ENCODE assay signal across 20 mouse cellular contexts in genomic region chr1:156870028-156870427, GRCm38 (mm10). TPM values are rescaled to one million over a fixed set of nuclear protein-coding genes. Genes with fewer than 3 reads are reported as not detected.
DNase-seq lines count a peak whose midpoint lies in the region; ATAC-seq and TF ChIP-seq lines count a peak whose summit lies in the region.
"Had no signal": no experiment of that assay in that cellular context is flagged by ENCODE, and none has a peak within 500 bp of the region (broad histone marks: within the 10 kb centered on the region; RNA-seq: fewer than 3 reads in every experiment).

No protein-coding gene starts in this region.

- H3K9ac ChIP-seq in midbrain, embryonic 11.5 days (ENCODE audit: low read length), result no peak overlapping the region
- H3K9ac ChIP-seq in midbrain, embryonic 16.5 days (ENCODE audit: low read depth, low read length), result no peak overlapping the region
- no peak overlapping the region for H3K9ac ChIP-seq in MEL (ENCODE audit: control insufficient read depth, low read depth, low read length, poor library complexity, severe bottlenecking)

- DNase-seq in midbrain, embryonic 11.5 days (ENCODE audit: low spot score, missing footprints), result peak; percentile 54
- DNase-seq in G1E (ENCODE audit: low spot score) (no peak), MEL (ENCODE audit: low read depth, low spot score) (no peak)
- no peak for DNase-seq in ovary, adult 18-20 months (ENCODE audit: low spot score)
- no peak for DNase-seq in natural killer cell, adult 2 months (ENCODE audit: low spot score in 2 of 2)
- DNase-seq: adrenal gland, adult 2 months; adrenal gland, adult 8-10 months; adrenal gland, postnatal 10 days; adrenal gland, postnatal 14 days; adrenal gland, postnatal 25 days; adrenal gland, postnatal 36 days; B cell, adult 2 months; cerebellum, adult 11 months; cerebellum, adult 11-12 months; cerebellum, adult 18-20 months; cerebellum, adult 2 months; cerebellum, adult 8-10 months had no signal

- H3K4me3 ChIP-seq in midbrain, embryonic 11.5 days (ENCODE audit: low read depth, low read length), result no peak overlapping the region
- H3K4me3 ChIP-seq in midbrain, embryonic 16.5 days (ENCODE audit: low read depth, low read length), result no peak overlapping the region
- no peak overlapping the region; the same call in 1 of the 2 replicates for H3K4me3 ChIP-seq in G1E (ENCODE audit: low read depth, low read length)
- H3K4me3 ChIP-seq in MEL (ENCODE audit: control insufficient read depth in 1 of 2, insufficient read depth in 1 of 2, low read depth in 2 of 2, low read length in 2 of 2), result no peak overlapping the region

- no peaks in the 10 kb centered on the region for H3K79me2 ChIP-seq in MEL (ENCODE audit: control insufficient read depth, insufficient read depth, low read length, poor library complexity)

- TF ChIP-seq POLR2A in MEL (IDR thresholded peaks at IDR 0.05; ENCODE audit: control insufficient read depth in 1 of 2, insufficient read depth in 1 of 2, low read depth in 1 of 2, low read length in 2 of 2, poor library complexity in 1 of 2), result no peak

- no peak for TF ChIP-seq RAD21 in MEL (IDR thresholded peaks at IDR 0.05; ENCODE audit: low read depth, low read length)

- no peak overlapping the region for H3K27ac ChIP-seq in midbrain, embryonic 11.5 days (ENCODE audit: low read depth, low read length)
- H3K27ac ChIP-seq in midbrain, embryonic 16.5 days (ENCODE audit: low read length), result no peak overlapping the region
- no peak overlapping the region for H3K27ac ChIP-seq in MEL (ENCODE audit: control insufficient read depth, low read depth, low read length)

- H3K36me3 ChIP-seq in midbrain, embryonic 11.5 days (ENCODE audit: control insufficient read depth, insufficient read depth, low read length), result no peaks in the 10 kb centered on the region
- peaks cover 8% of the 10 kb centered on the region; the same call in 1 of the 2 replicates for H3K36me3 ChIP-seq in midbrain, embryonic 16.5 days (ENCODE audit: control insufficient read depth, insufficient read depth, low read length)
- no peaks in the 10 kb centered on the region for H3K36me3 ChIP-seq in G1E (replicated peaks)
- no peaks in the 10 kb centered on the region; a peak in 1 of 4 replicates for H3K36me3 ChIP-seq in MEL (ENCODE audit: control insufficient read depth in 1 of 2, insufficient read depth in 2 of 2, low read length in 2 of 2)

- H3K4me1 ChIP-seq in midbrain, embryonic 11.5 days (ENCODE audit: control insufficient read depth, insufficient read depth, low read length), result no peaks in the 10 kb centered on the region
- H3K4me1 ChIP-seq in midbrain, embryonic 16.5 days (ENCODE audit: control insufficient read depth, insufficient read depth, low read length), result no peaks in the 10 kb centered on the region
- H3K4me1 ChIP-seq in G1E (ENCODE audit: insufficient read depth, low read depth, low read length), result peaks cover 40% of the 10 kb centered on the region
- H3K4me1 ChIP-seq in MEL (ENCODE audit: control insufficient read depth in 1 of 2, insufficient read depth in 2 of 2, low read length in 2 of 2), result peaks cover 0 to 2% of the 10 kb centered on the region in 2 experiments; a peak in 2 of 4 replicates

- TF ChIP-seq CTCF in G1E (IDR thresholded peaks at IDR 0.05; ENCODE audit: low read depth, low read length), result no peak
- no peak for TF ChIP-seq CTCF in MEL (IDR thresholded peaks at IDR 0.05 in 2 of 3, conservative IDR thresholded peaks at IDR 0.05 in 1 of 3; ENCODE audit: control insufficient read depth in 1 of 3, insufficient read depth in 1 of 3, low read depth in 2 of 3, low read length in 3 of 3, poor library complexity in 1 of 3, severe bottlenecking in 1 of 3)

- WGBS in midbrain, embryonic 11.5 days, result 88% methylated on average over 5 of the region's 5 CpGs
- 91% methylated on average over 5 of the region's 5 CpGs for WGBS in midbrain, embryonic 16.5 days

- no peaks in the 10 kb centered on the region for H3K9me3 ChIP-seq in midbrain, embryonic 11.5 days (ENCODE audit: control insufficient read depth, low read length)
- H3K9me3 ChIP-seq in midbrain, embryonic 16.5 days (replicated peaks; ENCODE audit: control insufficient read depth, low read length, poor library complexity, severe bottlenecking), result no peaks in the 10 kb centered on the region
- H3K9me3 ChIP-seq in G1E (replicated peaks) (no peaks in the 10 kb centered on the region), MEL (replicated peaks; ENCODE audit: insufficient read depth, low read length) (no peaks in the 10 kb centered on the region)

- no peaks in the 10 kb centered on the region for H3K27me3 ChIP-seq in midbrain, embryonic 11.5 days (ENCODE audit: control insufficient read depth, insufficient read depth, low read length)
- no peaks in the 10 kb centered on the region for H3K27me3 ChIP-seq in midbrain, embryonic 16.5 days (ENCODE audit: control insufficient read depth, insufficient read depth, low read depth, low read length)
- H3K27me3 ChIP-seq in G1E (ENCODE audit: insufficient read depth, low read length) (no peaks in the 10 kb centered on the region), MEL (ENCODE audit: control insufficient read depth in 1 of 2, insufficient read depth in 2 of 2, low read length in 2 of 2) (no peaks in the 10 kb centered on the region)
- H3K27me3 ChIP-seq: CH12.LX had no signal

- no peak for ATAC-seq in midbrain, embryonic 11.5 days (ENCODE audit: low FRiP score)
- no peak for ATAC-seq in midbrain, embryonic 16.5 days
- peak; percentile 79 for ATAC-seq in G1E (ENCODE audit: extremely low read depth, insufficient number of reproducible peaks, low FRiP score, poor library complexity, severe bottlenecking)
- ATAC-seq: Patski had no signal

- peak in 1 of 2 experiments; percentile 36; a peak in 1 of 4 replicates for TF ChIP-seq EP300 in MEL (IDR thresholded peaks at IDR 0.05; ENCODE audit: low read depth in 1 of 2, low read length in 2 of 2)

- no peak overlapping the region for H3K4me2 ChIP-seq in midbrain, embryonic 11.5 days
- H3K4me2 ChIP-seq in midbrain, embryonic 16.5 days (ENCODE audit: low read length), result no peak overlapping the region

TF ChIP-seq in MEL, 35 proteins besides CTCF, POLR2A, EP300 and RAD21:
- TF ChIP-seq MYC (IDR thresholded peaks at IDR 0.05; ENCODE audit: low read depth, low read length), result no peak
- 0 out of 2 replicates have a peak, but pooled peaks have one; percentile 31 for TF ChIP-seq GATA1 (IDR thresholded peaks at IDR 0.05; ENCODE audit: low read depth, low read length)
- TF ChIP-seq RCOR1 (IDR thresholded peaks at IDR 0.05; ENCODE audit: low read depth, low read length), result no peak
- TF ChIP-seq SIN3A (IDR thresholded peaks at IDR 0.05; ENCODE audit: low read length), result no peak
- TF ChIP-seq USF2 (IDR thresholded peaks at IDR 0.05; ENCODE audit: borderline replicate concordance in 1 of 2, insufficient read depth in 1 of 2, low read depth in 1 of 2, low read length in 2 of 2), result no peak

RNA-seq across cellular contexts. Expression of gene Angptl1, which starts 31.7 kb away (rescaled TPM):
- 1.4 and 1.6 TPM in 2 replicates for polyA plus RNA-seq in midbrain, embryonic 11.5 days (2014; fragmentation: Nextera tagmentation; extraction: Ambion mirVana)
- 0.44 and 0.86 TPM in 2 replicates for polyA plus RNA-seq in midbrain, embryonic 16.5 days (2015; fragmentation: Nextera tagmentation; extraction: Ambion mirVana)
- not detected in 2 replicates for total RNA-seq in G1E (2014; fragmentation: Nextera tagmentation)
- total RNA-seq in G1E (2017), result 0.12 and 0.22 TPM in 2 replicates
- polyA plus RNA-seq in G1E (2012), result not detected in 2 replicates
- total RNA-seq in MEL (2012; rRNA removed), result not detected in 2 replicates
- under 1 TPM in 1 of 2 experiments, not detected in 1; 0.07 TPM for polyA plus RNA-seq in MEL (2012; ENCODE audit: insufficient read depth in 1 of 2, insufficient read length in 2 of 2, low read depth in 1 of 2, low replicate concordance in 2 of 2, missing spikeins in 1 of 2)
